Mouse (Mus musculus) kidney, adult 10 weeks (tissue): ENCODE results near the gene Gm42669. TPM values are rescaled to one million over a fixed set of nuclear protein-coding genes. Genes with fewer than 3 reads are reported as not detected.

Source experiments
- polyA plus RNA-seq: library from polyadenylated mRNA; stranded (reverse); fragments of 350-450 nt; fragmentation: Illumina TruSeq; extraction: RNeasy Lipid Tissue Mini Kit (QIAGEN cat#74804); gene quantifications from one replicate; pipeline ENCODE4 v1.2.3, GENCODE M21; 2014; ENCODE audit warnings: low read depth, low replicate concordance

The Gm42669 gene
- polyA plus RNA-seq = not detected

GRCm38 (mm10) chr5:107507321-107507720 lies at the start of gene Gm42669:
Gm42669 (plus strand) TSS chr5:107507621.

GRCm38 (mm10) chr5:107534581-107534980 lies 27.2 kb downstream of the Gm42669 start, which contains the start of gene 1700028K03Rik:
1700028K03Rik (plus strand) TSS chr5:107534709.

GRCm38 (mm10) chr5:107597301-107598077 lies 90.1 kb downstream of the Gm42669 start, which contains the start of the genes Rpap2 and Glmn:
Rpap2 (plus strand) TSS chr5:107597373.
Glmn (minus strand) TSS chr5:107597888.

Other genes starting within 250 kb of the Gm42669 start
- 23.6 TPM for gene Tgfbr3, start 218.0 kb upstream of the Gm42669 start, polyA plus RNA-seq
- 2.4 TPM for gene Brdt, start 176.5 kb upstream of the Gm42669 start, polyA plus RNA-seq
- gene Ephx4, start 104.9 kb upstream of the Gm42669 start, polyA plus RNA-seq = not detected
- gene Lpcat2b, start 76.1 kb upstream of the Gm42669 start, polyA plus RNA-seq = not detected
- gene Btbd8, start 69.6 kb upstream of the Gm42669 start, polyA plus RNA-seq = 6.3 TPM
- 0.24 TPM for gene 1700028K03Rik, start 27.1 kb downstream of the Gm42669 start, polyA plus RNA-seq
- 27.0 TPM for gene Rpap2, start 89.8 kb downstream of the Gm42669 start, polyA plus RNA-seq
- 23.9 TPM for gene Glmn, start 90.3 kb downstream of the Gm42669 start, polyA plus RNA-seq
- not detected for gene Gfi1, start 218.4 kb downstream of the Gm42669 start, polyA plus RNA-seq